Mouse (Mus musculus) bone marrow macrophage, adult 2 months (primary cell): ENCODE data around the gene Rictor.

Experiments
- CTCF ChIP-seq: IDR thresholded peaks from 2 replicates; pipeline ENCODE4 v1.5.1; 2012; ENCODE audit warnings: low read depth, mild to moderate bottlenecking, low read length, moderate library complexity
- POLR2A ChIP-seq: IDR thresholded peaks from 2 replicates; pipeline ENCODE4 v1.6.1; 2012; ENCODE audit warnings: mild to moderate bottlenecking, low read depth, low read length, borderline replicate concordance

DNA sequence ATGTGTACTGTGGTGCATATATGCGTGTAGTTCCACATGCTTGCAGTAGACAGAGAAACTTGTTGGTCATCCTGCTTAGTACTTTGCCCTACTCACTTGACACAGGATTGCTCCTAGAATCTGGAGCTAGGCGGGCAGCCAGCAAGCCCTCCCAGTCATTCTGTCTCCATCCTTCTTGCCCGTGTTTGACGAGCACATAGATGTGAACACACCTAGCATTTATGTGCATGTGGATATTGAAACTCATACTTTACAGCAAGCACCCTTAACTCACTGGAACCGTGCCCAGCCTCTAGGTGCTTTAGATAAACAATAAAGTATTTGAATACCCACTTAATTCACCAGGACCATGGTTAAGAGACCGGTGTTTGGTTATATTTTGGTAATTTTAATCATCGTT is 81.8 kb downstream of the Rictor start:
- no peak for TF ChIP-seq CTCF
- TF ChIP-seq POLR2A, result no peak
